Mouse (Mus musculus) MEL (cell line): ENCODE results near the gene Add2. TPM values are rescaled to one million over a fixed set of nuclear protein-coding genes. Genes with fewer than 3 reads are reported as not detected.
A peak's percentile ranks its signal among the peaks of the same experiment; 100 is the strongest.

Experiments used
- DNase-seq: peaks from one replicate; pipeline ENCODE4 v3.0.0; 2011; ENCODE audit warnings: low read depth, low spot score
- H3K27ac ChIP-seq: 2 replicates; pipeline ENCODE4 v1.5.1; 2012; ENCODE audit warnings: low read depth, mild to moderate bottlenecking, control low read depth, low read length, moderate library complexity; ENCODE audit not compliant: control insufficient read depth
- H3K27me3 ChIP-seq, 2 experiments: fragments of 150-350 bp in 1 of 2; sonication (generic) in 1 of 2; 2 replicates each; pipeline ENCODE4 v1.6.1; 2012; ENCODE audit warnings: low read length in 2 of 2, mild to moderate bottlenecking in 2 of 2, improper control_type of control experiment in 1 of 2, moderate library complexity in 1 of 2; ENCODE audit not compliant: insufficient read depth in 2 of 2, control insufficient read depth in 1 of 2
- H3K36me3 ChIP-seq, 2 experiments: 2 replicates each; pipeline ENCODE4 v1.6.1; 2012 to 2014; ENCODE audit warnings: low read length in 2 of 2, improper control_type of control experiment in 1 of 2, inconsistent platforms in 1 of 2, mild to moderate bottlenecking in 1 of 2; ENCODE audit not compliant: insufficient read depth in 2 of 2, control insufficient read depth in 1 of 2
- H3K4me1 ChIP-seq, 2 experiments: fragments of 150-350 bp in 1 of 2; sonication (generic) in 1 of 2; 2 replicates each; pipeline ENCODE4 v1.6.1; 2012; ENCODE audit warnings: low read length in 2 of 2, improper control_type of control experiment in 1 of 2, mild to moderate bottlenecking in 1 of 2; ENCODE audit not compliant: insufficient read depth in 2 of 2, control insufficient read depth in 1 of 2
- H3K4me3 ChIP-seq, 2 experiments: fragments of 150-350 bp in 1 of 2; sonication (generic) in 1 of 2; 2 replicates each; pipeline ENCODE4 v1.5.1; 2012; ENCODE audit warnings: low read depth in 2 of 2, low read length in 2 of 2, mild to moderate bottlenecking in 2 of 2, moderate library complexity in 2 of 2, control low read depth in 1 of 2, improper control_type of control experiment in 1 of 2; ENCODE audit not compliant: control insufficient read depth in 1 of 2, insufficient read depth in 1 of 2
- H3K79me2 ChIP-seq: 2 replicates; pipeline ENCODE4 v1.6.1; 2012; ENCODE audit warnings: mild to moderate bottlenecking, low read length, moderate library complexity; ENCODE audit not compliant: control insufficient read depth, poor library complexity, insufficient read depth
- H3K9ac ChIP-seq: 2 replicates; pipeline ENCODE4 v1.6.1; 2012; ENCODE audit warnings: low read depth, mild to moderate bottlenecking, control low read depth, low read length, moderate library complexity; ENCODE audit not compliant: control insufficient read depth, poor library complexity, severe bottlenecking
- H3K9me3 ChIP-seq: fragments of 150-350 bp; sonication (generic); replicated peaks from 2 replicates; pipeline ENCODE4 v1.6.1; 2012; ENCODE audit warnings: mild to moderate bottlenecking, low read length, improper control_type of control experiment, moderate library complexity; ENCODE audit not compliant: insufficient read depth
- BHLHE40 ChIP-seq: IDR thresholded peaks from 2 replicates; pipeline ENCODE4 v1.6.1; 2012; ENCODE audit warnings: low read depth, mild to moderate bottlenecking, inconsistent platforms, low read length, improper control_type of control experiment, borderline replicate concordance
- CHD1 ChIP-seq: IDR thresholded peaks from 2 replicates; pipeline ENCODE4 v1.6.1; 2012; ENCODE audit warnings: low read depth, mild to moderate bottlenecking, inconsistent platforms, low read length, improper control_type of control experiment
- CHD2 ChIP-seq: IDR thresholded peaks from 2 replicates; pipeline ENCODE4 v1.6.1; 2011; ENCODE audit warnings: low read length, improper control_type of control experiment
- E2F4 ChIP-seq: IDR thresholded peaks from 2 replicates; pipeline ENCODE4 v1.6.1; 2011; ENCODE audit warnings: low read depth, low read length, improper control_type of control experiment, borderline replicate concordance
- EP300 ChIP-seq, 2 experiments: IDR thresholded peaks; 2 replicates each; pipeline ENCODE4 v1.6.1; 2011; ENCODE audit warnings: improper control_type of control experiment in 2 of 2, low read length in 2 of 2, low read depth in 1 of 2, mild to moderate bottlenecking in 1 of 2
- GABPA ChIP-seq: IDR thresholded peaks from 2 replicates; pipeline ENCODE4 v1.6.1; 2012; ENCODE audit warnings: low read depth, mild to moderate bottlenecking, inconsistent platforms, low read length, improper control_type of control experiment, moderate library complexity
- HCFC1 ChIP-seq: IDR thresholded peaks from 2 replicates; pipeline ENCODE4 v1.6.1; 2012; ENCODE audit warnings: low read depth, mild to moderate bottlenecking, inconsistent platforms, low read length, improper control_type of control experiment, moderate library complexity
- JUND ChIP-seq: IDR thresholded peaks from 2 replicates; pipeline ENCODE4 v1.6.1; 2011; ENCODE audit warnings: low read depth, mild to moderate bottlenecking, improper control_type of control experiment, low read length
- KAT2A ChIP-seq: conservative IDR thresholded peaks from 2 replicates; pipeline ENCODE4 v1.6.1; 2012; ENCODE audit warnings: low read depth, low read length, improper control_type of control experiment, inconsistent platforms
- MAFK ChIP-seq: IDR thresholded peaks from 2 replicates; pipeline ENCODE4 v1.6.1; 2011; ENCODE audit warnings: low read depth, mild to moderate bottlenecking, low read length, improper control_type of control experiment, borderline replicate concordance
- MAX ChIP-seq: IDR thresholded peaks from 2 replicates; pipeline ENCODE4 v1.6.1; 2011; ENCODE audit warnings: low read length, improper control_type of control experiment
- MAZ ChIP-seq: IDR thresholded peaks from 2 replicates; pipeline ENCODE4 v1.6.1; 2012; ENCODE audit warnings: low read depth, mild to moderate bottlenecking, inconsistent platforms, low read length, improper control_type of control experiment
- MYB ChIP-seq: IDR thresholded peaks from 2 replicates; pipeline ENCODE4 v1.6.1; 2011; ENCODE audit warnings: mild to moderate bottlenecking, low read depth, low read length, improper control_type of control experiment
- NELFE ChIP-seq: IDR thresholded peaks from 2 replicates; pipeline ENCODE4 v1.6.1; 2011; ENCODE audit warnings: low read depth, low read length, improper control_type of control experiment
- POLR2A ChIP-seq, 2 experiments: IDR thresholded peaks; 2 replicates each; pipeline ENCODE4 v1.6.1; 2011 to 2012; ENCODE audit warnings: low read length in 2 of 2, mild to moderate bottlenecking in 2 of 2, control low read depth in 1 of 2, improper control_type of control experiment in 1 of 2, low read depth in 1 of 2, moderate library complexity in 1 of 2; ENCODE audit not compliant: control insufficient read depth in 1 of 2, insufficient read depth in 1 of 2, poor library complexity in 1 of 2
- POLR2AphosphoS5 ChIP-seq: IDR thresholded peaks from 2 replicates; pipeline ENCODE4 v1.6.1; 2012; ENCODE audit warnings: low read depth, borderline replicate concordance, mild to moderate bottlenecking, inconsistent platforms, low read length, moderate library complexity, mixed read lengths
- RAD21 ChIP-seq: IDR thresholded peaks from 2 replicates; pipeline ENCODE4 v1.6.1; 2011; ENCODE audit warnings: mild to moderate bottlenecking, low read depth, low read length, improper control_type of control experiment
- RCOR1 ChIP-seq: IDR thresholded peaks from 2 replicates; pipeline ENCODE4 v1.6.1; 2012; ENCODE audit warnings: low read depth, mild to moderate bottlenecking, inconsistent platforms, low read length, improper control_type of control experiment
- SMC3 ChIP-seq: IDR thresholded peaks from 2 replicates; pipeline ENCODE4 v1.6.1; 2011; ENCODE audit warnings: low read depth, low read length, improper control_type of control experiment
- TBP ChIP-seq: IDR thresholded peaks from 2 replicates; pipeline ENCODE4 v1.8.0; 2011; ENCODE audit warnings: low read depth, low read length, improper control_type of control experiment
- USF1 ChIP-seq: IDR thresholded peaks from 2 replicates; pipeline ENCODE4 v1.6.1; 2014; ENCODE audit warnings: low read depth, mild to moderate bottlenecking, inconsistent platforms, low read length, improper control_type of control experiment, moderate library complexity
- USF2 ChIP-seq, 2 experiments: IDR thresholded peaks; 2 replicates each; pipeline ENCODE4 v1.6.1; 2011 to 2012; ENCODE audit warnings: improper control_type of control experiment in 2 of 2, low read length in 2 of 2, borderline replicate concordance in 1 of 2, inconsistent platforms in 1 of 2, low read depth in 1 of 2, mild to moderate bottlenecking in 1 of 2; ENCODE audit not compliant: insufficient read depth in 1 of 2
- ZMIZ1 ChIP-seq: IDR thresholded peaks from 2 replicates; pipeline ENCODE4 v1.6.1; 2012; ENCODE audit warnings: low read depth, mild to moderate bottlenecking, inconsistent platforms, low read length, improper control_type of control experiment, moderate library complexity
- ZNF384 ChIP-seq: IDR thresholded peaks from 2 replicates; pipeline ENCODE4 v1.6.1; 2012; ENCODE audit warnings: low read depth, mild to moderate bottlenecking, inconsistent platforms, low read length, improper control_type of control experiment
- polyA plus RNA-seq, 2 experiments: library from polyadenylated mRNA; stranded (reverse) in 1 of 2; unstranded in 1 of 2; fragments of >175 nt in 1 of 2; fragments of >200 nt in 1 of 2; gene quantifications; 2 replicates each; pipeline versions ENCODE4 v1.2.1 to v1.2.4; 2012; ENCODE audit warnings: low replicate concordance in 2 of 2, low read depth in 1 of 2; ENCODE audit not compliant: insufficient read length in 2 of 2, insufficient read depth in 1 of 2, missing spikeins in 1 of 2
- total RNA-seq: library from RNA; depleted of rRNA; stranded (reverse); fragments of 300-350 nt; gene quantifications from 2 replicates; pipeline ENCODE4 v1.2.3, GENCODE M21; 2012

Gene Add2
- total and polyA plus RNA-seq, 3 experiments: 85.0 to 191 (median 129) TPM

GRCm38 (mm10) chr6:86031527-86031926 lies 3.0 kb downstream of the Add2 start:
- Histone ChIP-seq H3K79me2 (no peaks in the 10 kb centered on the region), H3K27ac (no peak overlapping the region), H3K9ac (no peak overlapping the region), H3K9me3 (no peaks in the 10 kb centered on the region), H3K4me3 (no peak overlapping the region), H3K27me3 (peaks cover 7 to 15% of the 10 kb centered on the region in 2 experiments), H3K36me3 (no peaks in the 10 kb centered on the region), H3K4me1 (no peaks in the 10 kb centered on the region)
- TF ChIP-seq KAT2A (no peak), USF2 (IDR thresholded peaks at IDR 0.05; ENCODE audit: borderline replicate concordance in 1 of 2, insufficient read depth in 1 of 2, low read depth in 1 of 2, low read length in 2 of 2) (no peak), MYB (no peak), ZNF384 (no peak), CHD1 (no peak), RAD21 (no peak), POLR2AphosphoS5 (no peak), POLR2A (IDR thresholded peaks at IDR 0.05; ENCODE audit: control insufficient read depth in 1 of 2, insufficient read depth in 1 of 2, low read depth in 1 of 2, low read length in 2 of 2, poor library complexity in 1 of 2) (no peak)
- DNase-seq: no peak

- Histone ChIP-seq H3K4me3 (no peak overlapping the region), H3K27me3 (peaks cover 12 to 18% of the 10 kb centered on the region in 2 experiments), H3K79me2 (no peaks in the 10 kb centered on the region)
Measured at GRCm38 (mm10) chr6:86033635-86034034, 5.2 kb downstream of the Add2 start.

GRCm38 (mm10) chr6:86038901-86039300 lies 10.4 kb downstream of the Add2 start:
- Histone ChIP-seq H3K4me3 (no peak overlapping the region), H3K9me3 (no peaks in the 10 kb centered on the region), H3K27me3 (peaks cover 27 to 30% of the 10 kb centered on the region in 2 experiments), H3K79me2 (no peaks in the 10 kb centered on the region), H3K27ac (no peak overlapping the region), H3K36me3 (no peaks in the 10 kb centered on the region), H3K9ac (no peak overlapping the region), H3K4me1 (no peaks in the 10 kb centered on the region)
- DNase-seq: no peak
- no peak for TF ChIP-seq JUND
- TF ChIP-seq MAZ: no peak
- no peak for TF ChIP-seq MAX
- TF ChIP-seq ZMIZ1: no peak
- no peak for TF ChIP-seq EP300 (IDR thresholded peaks at IDR 0.05; ENCODE audit: low read depth in 1 of 2, low read length in 2 of 2)
- TF ChIP-seq RAD21: no peak
- TF ChIP-seq CHD1: no peak
- no peak for TF ChIP-seq POLR2A (IDR thresholded peaks at IDR 0.05; ENCODE audit: control insufficient read depth in 1 of 2, insufficient read depth in 1 of 2, low read depth in 1 of 2, low read length in 2 of 2, poor library complexity in 1 of 2)
- TF ChIP-seq MAFK: no peak
- no peak for TF ChIP-seq USF1
- TF ChIP-seq E2F4: no peak
- TF ChIP-seq NELFE: no peak
- no peak for TF ChIP-seq CHD2
- no peak for TF ChIP-seq TBP
- TF ChIP-seq BHLHE40: no peak
- no peak for TF ChIP-seq GABPA
- no peak for TF ChIP-seq MYB
- no peak for TF ChIP-seq KAT2A

More at GRCm38 (mm10) chr6:86033635-86034034, 5.2 kb downstream of the Add2 start:
- H3K36me3 ChIP-seq: no peaks in the 10 kb centered on the region
- H3K9ac ChIP-seq: no peak overlapping the region
- H3K27ac ChIP-seq: no peak overlapping the region
- no peak for TF ChIP-seq BHLHE40
- TF ChIP-seq SMC3: no peak
- TF ChIP-seq HCFC1: no peak
- TF ChIP-seq GABPA: no peak
- no peak for TF ChIP-seq E2F4
- no peak for TF ChIP-seq RCOR1
- no peak for TF ChIP-seq CHD2
- H3K4me1 ChIP-seq: no peaks in the 10 kb centered on the region
- peak; percentile 8 for DNase-seq
- no peaks in the 10 kb centered on the region for H3K9me3 ChIP-seq
